Mouse (Mus musculus) heart, embryonic 16.5 days (tissue): ENCODE data around the gene Gm20379. TPM values are rescaled to one million over a fixed set of nuclear protein-coding genes. Genes with fewer than 3 reads are reported as not detected.

Experiments
- ATAC-seq: fragments of 200-750 bp; cut with Nextera tagmentation; replicated peaks from 2 replicates; pipeline ENCODE4 v1.8.0; 2017; ENCODE audit warnings: moderate number of reproducible peaks; ENCODE audit not compliant: insufficient read depth, low FRiP score; ENCODE audit errors: extremely low read depth
- H3K27ac ChIP-seq: fragments of 300-500 bp; sonication (generic); 2 replicates; pipeline ENCODE4 v1.5.1; 2014; ENCODE audit warnings: mild to moderate bottlenecking, low read length, control low read depth, moderate library complexity
- H3K27me3 ChIP-seq: fragments of 300-500 bp; sonication (generic); 2 replicates; pipeline ENCODE4 v1.6.1; 2014; ENCODE audit warnings: low read length, mixed read lengths; ENCODE audit not compliant: control insufficient read depth, insufficient read depth
- H3K36me3 ChIP-seq: fragments of 300-500 bp; sonication (generic); 2 replicates; pipeline ENCODE4 v1.6.1; 2014; ENCODE audit not compliant: control insufficient read depth, insufficient read depth
- H3K4me1 ChIP-seq: fragments of 300-500 bp; sonication (generic); 2 replicates; pipeline ENCODE4 v1.6.1; 2014; ENCODE audit warnings: low read length, mixed read lengths; ENCODE audit not compliant: control insufficient read depth, insufficient read depth
- H3K4me2 ChIP-seq: fragments of 300-500 bp; sonication (generic); 2 replicates; pipeline ENCODE4 v1.6.1; 2014; ENCODE audit warnings: low read depth, mild to moderate bottlenecking, control low read depth, low read length
- H3K4me3 ChIP-seq: fragments of 300-500 bp; sonication (generic); 2 replicates; pipeline ENCODE4 v1.5.1; 2014; ENCODE audit warnings: mild to moderate bottlenecking, control low read depth, low read length
- H3K9ac ChIP-seq: fragments of 300-500 bp; sonication (generic); 2 replicates; pipeline ENCODE4 v1.6.1; 2014; ENCODE audit warnings: low read length, control low read depth
- H3K9me3 ChIP-seq: fragments of 300-500 bp; sonication (generic); replicated peaks from 2 replicates; pipeline ENCODE4 v1.6.1; 2016; ENCODE audit warnings: low read length; ENCODE audit not compliant: control insufficient read depth
- WGBS: fragments of 180-500 bp; shearing (Covaris S2); extraction: QIAGEN DNeasy Blood & Tissue Kit; methylation state at CpG from one replicate; pipeline ENCODE4 v1.1.7; 2014; 5-methylcytosine and 5-hydroxymethylcytosine counted together
- polyA plus RNA-seq: library from polyadenylated mRNA; unstranded; fragments of >200 nt; fragmentation: Nextera tagmentation; extraction: Ambion mirVana; gene quantifications from 2 replicates; pipeline ENCODE4 v1.2.1, GENCODE M21; 2015

Gm20379 gene
- polyA plus RNA-seq, 1 experiment from 2014 or later, result 0.77 TPM

GRCm38 (mm10) chr13:92351100-92351499 is 45.3 kb downstream of the Gm20379 start:
- peaks cover 11% of the 10 kb centered on the region; the same call in 1 of the 2 replicates for H3K36me3 ChIP-seq
- H3K4me1 ChIP-seq, result peaks cover 14% of the 10 kb centered on the region
- H3K4me3 ChIP-seq, result no peak overlapping the region
- H3K4me2 ChIP-seq, result no peak overlapping the region
- H3K27me3 ChIP-seq, result no peaks in the 10 kb centered on the region
- WGBS, result 83% methylated on average over 6 of the region's 6 CpGs
- no peak for ATAC-seq
- no peaks in the 10 kb centered on the region for H3K9me3 ChIP-seq
- no peak overlapping the region for H3K9ac ChIP-seq
- no peak overlapping the region for H3K27ac ChIP-seq

GRCm38 (mm10) chr13:92353956-92354355 is 48.2 kb downstream of the Gm20379 start:
- Histone ChIP-seq H3K27ac (peak overlapping the region; percentile 63), H3K36me3 (peaks cover 10% of the 10 kb centered on the region), H3K9me3 (no peaks in the 10 kb centered on the region), H3K27me3 (no peaks in the 10 kb centered on the region), H3K4me3 (peak overlapping the region; percentile 53), H3K4me2 (peak overlapping the region; percentile 81), H3K4me1 (peaks cover 19% of the 10 kb centered on the region), H3K9ac (peak overlapping the region; percentile 64)
- ATAC-seq, result no peak
- 12% methylated on average over 4 of the region's 4 CpGs for WGBS

- Histone ChIP-seq H3K4me3 (peak within 1 kb of the TSS; percentile 53), H3K27ac (peak within 1 kb of the TSS; percentile 76), H3K9me3 (no peaks in the 10 kb centered on the region), H3K36me3 (peaks cover 15% of the 10 kb centered on the region), H3K4me2 (peak within 1 kb of the TSS; percentile 100), H3K4me1 (peaks cover 19% of the 10 kb centered on the region), H3K9ac (peak within 1 kb of the TSS; percentile 83), H3K27me3 (no peaks in the 10 kb centered on the region)
- ATAC-seq, result peak; percentile 95
- under 1% methylated on average over 75 of the region's 76 CpGs for WGBS
Observed at GRCm38 (mm10) chr13:92354456-92355271, 48.9 kb downstream of the Gm20379 start, which contains the start of the genes Dhfr and Msh3. Gene Dhfr (plus strand): TSS chr13:92354726. Gene Msh3 (minus strand): TSS chr13:92355003.

- H3K9ac ChIP-seq, result peak overlapping the region; percentile 83
- H3K9me3 ChIP-seq, result no peaks in the 10 kb centered on the region
- peak overlapping the region; percentile 53 for H3K4me3 ChIP-seq
- peak overlapping the region; percentile 64 for H3K27ac ChIP-seq
- peak overlapping the region; percentile 100 for H3K4me2 ChIP-seq
- under 1% methylated on average over 24 of the region's 24 CpGs for WGBS
- H3K36me3 ChIP-seq, result peaks cover 17% of the 10 kb centered on the region
- no peaks in the 10 kb centered on the region for H3K27me3 ChIP-seq
- ATAC-seq, result peak; percentile 1; the same call in 1 of the 2 replicates
- H3K4me1 ChIP-seq, result peaks cover 19% of the 10 kb centered on the region
Observed at GRCm38 (mm10) chr13:92355272-92355643, 49.5 kb downstream of the Gm20379 start.

- Histone ChIP-seq H3K36me3 (peaks cover 17% of the 10 kb centered on the region), H3K9me3 (no peaks in the 10 kb centered on the region), H3K4me2 (peak overlapping the region; percentile 100), H3K9ac (no peak overlapping the region), H3K4me3 (peak overlapping the region; percentile 53; the same call in 1 of the 2 replicates), H3K27me3 (no peaks in the 10 kb centered on the region), H3K27ac (no peak overlapping the region), H3K4me1 (peaks cover 19% of the 10 kb centered on the region)
- ATAC-seq, result no peak
- 80% methylated on average over 7 of the region's 7 CpGs for WGBS
Observed at GRCm38 (mm10) chr13:92356376-92356775, 50.6 kb downstream of the Gm20379 start.

Other genes with a start within 250 kb of the Gm20379 start
- 0.39 and 0.41 TPM in 2 replicates for gene Rasgrf2, start 174.3 kb upstream of the Gm20379 start, polyA plus RNA-seq
- gene Dhfr, start 48.7 kb downstream of the Gm20379 start, polyA plus RNA-seq, result 10.7 and 11.8 TPM in 2 replicates
- 14.2 and 14.5 TPM in 2 replicates for gene Msh3, start 49.0 kb downstream of the Gm20379 start, polyA plus RNA-seq
- 0.12 and 0.16 TPM in 2 replicates for gene Ankrd34b, start 119.9 kb downstream of the Gm20379 start, polyA plus RNA-seq
- not detected in 2 replicates for gene Fam151b, start 178.0 kb downstream of the Gm20379 start, polyA plus RNA-seq
- gene Zfyve16, start 224.9 kb downstream of the Gm20379 start, polyA plus RNA-seq, result 7.0 and 7.5 TPM in 2 replicates